Mouse (Mus musculus): Measurements from ENCODE around the gene Rngtt.

GRCm38 (mm10) chr4:33262897-33263296, 47.2 kb upstream of the Rngtt start:
- TF ChIP-seq CTCF (conservative IDR thresholded peaks at IDR 0.05; ENCODE audit: insufficient read depth, insufficient read length, low read depth, low read length) (no peak), POLR2A (IDR thresholded peaks at IDR 0.05; ENCODE audit: low read depth, low read length) (no peak)

All from kidney, adult 2 months (tissue).